Mouse (Mus musculus): ENCODE results near the gene Dennd4b. TPM values are rescaled to one million over a fixed set of nuclear protein-coding genes. Genes with fewer than 3 reads are reported as not detected.
"Not testable (repeated sequence)": the region's sequence is repeated elsewhere in the genome, so short reads cannot be mapped to it uniquely, and the experiment has no call there.

The Dennd4b gene
- polyA plus RNA-seq, 1 experiment from 2014 or later = 4.7 TPM

GRCm38 (mm10) chr3:90279743-90280142 lies 14.8 kb downstream of the Dennd4b start:
- no peak overlapping the region for H3K27ac ChIP-seq (ENCODE audit: low read depth, low read length)
- 95% methylated on average over 7 of the region's 7 CpGs for WGBS
- H3K27me3 ChIP-seq (ENCODE audit: control insufficient read depth, insufficient read depth, low read length) = no peaks in the 10 kb centered on the region
- H3K4me1 ChIP-seq (ENCODE audit: control insufficient read depth, insufficient read depth, low read length) = no peaks in the 10 kb centered on the region
- H3K36me3 ChIP-seq (ENCODE audit: control insufficient read depth, insufficient read depth, low read length) = peaks cover 3% of the 10 kb centered on the region
- no peak overlapping the region for H3K9ac ChIP-seq (ENCODE audit: low read length)
- ATAC-seq (ENCODE audit: insufficient read depth, low FRiP score, low TSS enrichment) (no peak), DNase-seq (ENCODE audit: low spot score) (no peak)
- no peak overlapping the region for H3K4me3 ChIP-seq (ENCODE audit: low read depth, low read length)
- no peak overlapping the region for H3K4me2 ChIP-seq (ENCODE audit: low read depth)
- H3K9me3 ChIP-seq (ENCODE audit: control insufficient read depth, low read length) = no peaks in the 10 kb centered on the region

GRCm38 (mm10) chr3:90280708-90281107 lies 15.7 kb downstream of the Dennd4b start:
- no peak overlapping the region for H3K27ac ChIP-seq (ENCODE audit: low read depth, low read length)
- WGBS = 85% methylated on average over 9 of the region's 9 CpGs
- no peaks in the 10 kb centered on the region for H3K4me1 ChIP-seq (ENCODE audit: control insufficient read depth, insufficient read depth, low read length)
- no peak overlapping the region for H3K9ac ChIP-seq (ENCODE audit: low read length)
- ATAC-seq (ENCODE audit: insufficient read depth, low FRiP score, low TSS enrichment) (no peak), DNase-seq (ENCODE audit: low spot score) (no peak)
- H3K4me3 ChIP-seq (ENCODE audit: low read depth, low read length) = no peak overlapping the region
- H3K36me3 ChIP-seq (ENCODE audit: control insufficient read depth, insufficient read depth, low read length) = peaks cover 3% of the 10 kb centered on the region
- H3K4me2 ChIP-seq (ENCODE audit: low read depth) = no peak overlapping the region
- H3K27me3 ChIP-seq (ENCODE audit: control insufficient read depth, insufficient read depth, low read length) = no peaks in the 10 kb centered on the region
- H3K9me3 ChIP-seq (ENCODE audit: control insufficient read depth, low read length) = no peaks in the 10 kb centered on the region

GRCm38 (mm10) chr3:90284150-90284549 lies 19.2 kb downstream of the Dennd4b start:
- WGBS = 98% methylated on average over 2 of the region's 2 CpGs
- no peak overlapping the region for H3K4me3 ChIP-seq (ENCODE audit: low read depth, low read length)
- no peaks in the 10 kb centered on the region for H3K4me1 ChIP-seq (ENCODE audit: control insufficient read depth, insufficient read depth, low read length)
- H3K27me3 ChIP-seq (ENCODE audit: control insufficient read depth, insufficient read depth, low read length) = no peaks in the 10 kb centered on the region
- H3K9ac ChIP-seq (ENCODE audit: low read length) = no peak overlapping the region
- H3K36me3 ChIP-seq (ENCODE audit: control insufficient read depth, insufficient read depth, low read length) = peaks cover 3% of the 10 kb centered on the region; the same call in 1 of the 2 replicates
- no peak overlapping the region for H3K4me2 ChIP-seq (ENCODE audit: low read depth)
- DNase-seq (ENCODE audit: low spot score) = no peak
- no peak for ATAC-seq (ENCODE audit: insufficient read depth, low FRiP score, low TSS enrichment)
- no peak overlapping the region for H3K27ac ChIP-seq (ENCODE audit: low read depth, low read length)
- no peaks in the 10 kb centered on the region for H3K9me3 ChIP-seq (ENCODE audit: control insufficient read depth, low read length)

GRCm38 (mm10) chr3:90289403-90289802 lies 24.4 kb downstream of the Dennd4b start:
- not testable (repeated sequence) for H3K27ac ChIP-seq (ENCODE audit: low read depth, low read length); ATAC-seq (ENCODE audit: insufficient read depth, low FRiP score, low TSS enrichment); H3K9ac ChIP-seq (ENCODE audit: low read length); H3K9me3 ChIP-seq (ENCODE audit: control insufficient read depth, low read length); H3K4me2 ChIP-seq (ENCODE audit: low read depth); H3K4me1 ChIP-seq (ENCODE audit: control insufficient read depth, insufficient read depth, low read length); H3K27me3 ChIP-seq (ENCODE audit: control insufficient read depth, insufficient read depth, low read length); DNase-seq (ENCODE audit: low spot score); H3K4me3 ChIP-seq (ENCODE audit: low read depth, low read length); H3K36me3 ChIP-seq (ENCODE audit: control insufficient read depth, insufficient read depth, low read length)
- WGBS = 76% methylated on average over 2 of the region's 3 CpGs

GRCm38 (mm10) chr3:90290602-90291001 lies 25.6 kb downstream of the Dennd4b start:
- H3K9ac ChIP-seq (ENCODE audit: low read length) = no peak overlapping the region
- ATAC-seq (ENCODE audit: insufficient read depth, low FRiP score, low TSS enrichment) = no peak
- H3K27me3 ChIP-seq (ENCODE audit: control insufficient read depth, insufficient read depth, low read length) = no peaks in the 10 kb centered on the region

GRCm38 (mm10) chr3:90291982-90292344 lies 27.0 kb downstream of the Dennd4b start:
- no peaks in the 10 kb centered on the region; the same call in 1 of the 2 replicates for H3K36me3 ChIP-seq (ENCODE audit: control insufficient read depth, insufficient read depth, low read length)
- peak overlapping the region; percentile 89 for H3K27ac ChIP-seq (ENCODE audit: low read depth, low read length)
- peak overlapping the region; percentile 91 for H3K4me3 ChIP-seq (ENCODE audit: low read depth, low read length)
- H3K27me3 ChIP-seq (ENCODE audit: control insufficient read depth, insufficient read depth, low read length) = no peaks in the 10 kb centered on the region
- DNase-seq (ENCODE audit: low spot score) = no peak
- whole genome bisulfite sequencing = 39% methylated on average over 2 of the region's 2 CpGs
- H3K9me3 ChIP-seq (ENCODE audit: control insufficient read depth, low read length) = no peaks in the 10 kb centered on the region
- peaks cover 10% of the 10 kb centered on the region for H3K4me1 ChIP-seq (ENCODE audit: control insufficient read depth, insufficient read depth, low read length)
- H3K9ac ChIP-seq (ENCODE audit: low read length) = peak overlapping the region; percentile 77
- no peak for ATAC-seq (ENCODE audit: insufficient read depth, low FRiP score, low TSS enrichment)
- H3K4me2 ChIP-seq (ENCODE audit: low read depth) = peak overlapping the region; percentile 50

More at GRCm38 (mm10) chr3:90290602-90291001, 25.6 kb downstream of the Dennd4b start:
- H3K4me3 ChIP-seq (ENCODE audit: low read depth, low read length) = no peak overlapping the region
- no peaks in the 10 kb centered on the region for H3K9me3 ChIP-seq (ENCODE audit: control insufficient read depth, low read length)
- no peak for DNase-seq (ENCODE audit: low spot score)
- no peak overlapping the region for H3K27ac ChIP-seq (ENCODE audit: low read depth, low read length)
- H3K4me2 ChIP-seq (ENCODE audit: low read depth) = no peak overlapping the region
- peaks cover 10% of the 10 kb centered on the region for H3K4me1 ChIP-seq (ENCODE audit: control insufficient read depth, insufficient read depth, low read length)
- H3K36me3 ChIP-seq (ENCODE audit: control insufficient read depth, insufficient read depth, low read length) = no peaks in the 10 kb centered on the region; the same call in 1 of the 2 replicates
- 81% methylated on average over 1 of the region's 1 CpGs for WGBS

- ATAC-seq (ENCODE audit: insufficient read depth, low FRiP score, low TSS enrichment) (peak; percentile 99), DNase-seq (ENCODE audit: low spot score) (peak; percentile 97)
- H3K27me3 ChIP-seq (ENCODE audit: control insufficient read depth, insufficient read depth, low read length) = no peaks in the 10 kb centered on the region
- peaks cover 10% of the 10 kb centered on the region for H3K4me1 ChIP-seq (ENCODE audit: control insufficient read depth, insufficient read depth, low read length)
- under 1% methylated on average over 44 of the region's 47 CpGs for WGBS
- peak within 1 kb of the TSS; percentile 72 for H3K4me2 ChIP-seq (ENCODE audit: low read depth)
- H3K9ac ChIP-seq (ENCODE audit: low read length) = peak within 1 kb of the TSS; percentile 95
- peak within 1 kb of the TSS; percentile 99 for H3K27ac ChIP-seq (ENCODE audit: low read depth, low read length)
- H3K9me3 ChIP-seq (ENCODE audit: control insufficient read depth, low read length) = no peaks in the 10 kb centered on the region
- H3K4me3 ChIP-seq (ENCODE audit: low read depth, low read length) = peak within 1 kb of the TSS; percentile 91
- no peaks in the 10 kb centered on the region; the same call in 1 of the 2 replicates for H3K36me3 ChIP-seq (ENCODE audit: control insufficient read depth, insufficient read depth, low read length)
These were observed 27.6 kb downstream of the Dennd4b start, which contains the start of gene Gatad2b for GRCm38 (mm10) chr3:90292345-90293275. Gene Gatad2b, plus strand, starts transcription at chr3:90293178.

GRCm38 (mm10) chr3:90293352-90294063 lies 28.5 kb downstream of the Dennd4b start:
- WGBS = 0% methylated on average over 30 of the region's 68 CpGs
- DNase-seq (ENCODE audit: low spot score) (peak; percentile 86), ATAC-seq (ENCODE audit: insufficient read depth, low FRiP score, low TSS enrichment) (peak; percentile 62)
- peak overlapping the region; percentile 72 for H3K4me2 ChIP-seq (ENCODE audit: low read depth)
- H3K36me3 ChIP-seq (ENCODE audit: control insufficient read depth, insufficient read depth, low read length) = no peaks in the 10 kb centered on the region; the same call in 1 of the 2 replicates
- no peaks in the 10 kb centered on the region for H3K27me3 ChIP-seq (ENCODE audit: control insufficient read depth, insufficient read depth, low read length)
- peak overlapping the region; percentile 95 for H3K9ac ChIP-seq (ENCODE audit: low read length)
- H3K4me1 ChIP-seq (ENCODE audit: control insufficient read depth, insufficient read depth, low read length) = peaks cover 10% of the 10 kb centered on the region
- peak overlapping the region; percentile 99 for H3K27ac ChIP-seq (ENCODE audit: low read depth, low read length)
- H3K4me3 ChIP-seq (ENCODE audit: low read depth, low read length) = peak overlapping the region; percentile 91
- no peaks in the 10 kb centered on the region for H3K9me3 ChIP-seq (ENCODE audit: control insufficient read depth, low read length)
